Comparison of ENCODE assay signal across 24 mouse cellular contexts in genomic region chr2:11164170-11164569, GRCm38 (mm10). TPM values are rescaled to one million over a fixed set of nuclear protein-coding genes. Genes with fewer than 3 reads are reported as not detected.
A peak's percentile ranks its signal among the peaks of the same experiment; 100 is the strongest.
DNase-seq lines count a peak whose midpoint lies in the region; ATAC-seq and TF ChIP-seq lines count a peak whose summit lies in the region.
"Had no signal": no experiment of that assay in that cellular context is flagged by ENCODE, and none has a peak within 500 bp of the region (broad histone marks: within the 10 kb centered on the region; RNA-seq: fewer than 3 reads in every experiment).

No protein-coding gene starts in this region.

- no peak overlapping the region for H3K4me3 ChIP-seq in embryonic facial prominence, embryonic 11.5 days (ENCODE audit: low read depth, low read length)
- no peak overlapping the region for H3K4me3 ChIP-seq in embryonic facial prominence, embryonic 10.5 days
- no peak overlapping the region for H3K4me3 ChIP-seq in embryonic facial prominence, embryonic 14.5 days (ENCODE audit: low read depth, low read length)
- H3K4me3 ChIP-seq in thymus, adult 2 months (ENCODE audit: control insufficient read depth, insufficient read depth, low read length) = no peak overlapping the region
- H3K4me3 ChIP-seq: embryonic facial prominence, embryonic 12.5 days; erythroblast, embryonic 14.5 days; forebrain, embryonic 10.5 days; forebrain, embryonic 13.5 days; forebrain, embryonic 15.5 days had no signal

- no peaks in the 10 kb centered on the region for H3K27me3 ChIP-seq in embryonic facial prominence, embryonic 11.5 days (ENCODE audit: control insufficient read depth, insufficient read depth, low read length)
- no peaks in the 10 kb centered on the region for H3K27me3 ChIP-seq in embryonic facial prominence, embryonic 10.5 days (replicated peaks; ENCODE audit: low read depth, poor library complexity, severe bottlenecking)
- H3K27me3 ChIP-seq in embryonic facial prominence, embryonic 14.5 days (replicated peaks; ENCODE audit: control insufficient read depth, insufficient read depth, low read length) = no peaks in the 10 kb centered on the region
- no peaks in the 10 kb centered on the region for H3K27me3 ChIP-seq in thymus, adult 2 months (ENCODE audit: control insufficient read depth, insufficient read depth, low read length)
- H3K27me3 ChIP-seq: embryonic facial prominence, embryonic 12.5 days had no signal

- H3K9ac ChIP-seq in embryonic facial prominence, embryonic 11.5 days (replicated peaks; ENCODE audit: low read length) = no peak overlapping the region
- H3K9ac ChIP-seq in embryonic facial prominence, embryonic 14.5 days (ENCODE audit: low read depth, low read length) = no peak overlapping the region
- H3K9ac ChIP-seq: embryonic facial prominence, embryonic 12.5 days; forebrain, embryonic 13.5 days; forebrain, embryonic 15.5 days; forebrain, postnatal 0 days had no signal

- H3K4me1 ChIP-seq in embryonic facial prominence, embryonic 11.5 days (ENCODE audit: control insufficient read depth, insufficient read depth, low read length) = no peaks in the 10 kb centered on the region
- H3K4me1 ChIP-seq in embryonic facial prominence, embryonic 10.5 days = no peaks in the 10 kb centered on the region
- no peaks in the 10 kb centered on the region for H3K4me1 ChIP-seq in embryonic facial prominence, embryonic 14.5 days (ENCODE audit: control insufficient read depth, insufficient read depth, low read length)
- peaks cover 12% of the 10 kb centered on the region for H3K4me1 ChIP-seq in thymus, adult 2 months (replicated peaks; ENCODE audit: control insufficient read depth, insufficient read depth, low read length)
- H3K4me1 ChIP-seq: embryonic facial prominence, embryonic 12.5 days; forebrain, embryonic 13.5 days; forebrain, embryonic 15.5 days had no signal

- H3K36me3 ChIP-seq in embryonic facial prominence, embryonic 11.5 days (replicated peaks; ENCODE audit: control insufficient read depth, insufficient read depth, low read depth, low read length) = no peaks in the 10 kb centered on the region
- no peaks in the 10 kb centered on the region for H3K36me3 ChIP-seq in embryonic facial prominence, embryonic 10.5 days (replicated peaks)
- no peaks in the 10 kb centered on the region for H3K36me3 ChIP-seq in embryonic facial prominence, embryonic 14.5 days (ENCODE audit: control insufficient read depth, insufficient read depth, low read length)
- H3K36me3 ChIP-seq in thymus, adult 2 months (ENCODE audit: control insufficient read depth, insufficient read depth, low read length) = no peaks in the 10 kb centered on the region
- H3K36me3 ChIP-seq: embryonic facial prominence, embryonic 12.5 days; forebrain, embryonic 10.5 days; forebrain, embryonic 15.5 days had no signal

- no peak for DNase-seq in embryonic facial prominence, embryonic 11.5 days (ENCODE audit: low spot score)
- no peak for DNase-seq in embryonic facial prominence, embryonic 10.5 days (ENCODE audit: low spot score)
- peak; percentile 64 for DNase-seq in retina, postnatal 1 day
- DNase-seq in retina, embryonic 14.5 days (ENCODE audit: low spot score) = no peak
- peak; percentile 55 for DNase-seq in embryonic facial prominence, embryonic 14.5 days (ENCODE audit: low spot score)
- peak; percentile 5 for DNase-seq in mesoderm, embryonic 11.5 days (ENCODE audit: low read depth, low spot score)
- no peak for DNase-seq in left cerebral cortex, postnatal 14 days (ENCODE audit: low spot score in 2 of 2)
- no peak for DNase-seq in thymus, adult 2 months
- DNase-seq: adrenal gland, adult 8-10 months; adrenal gland, postnatal 14 days; adrenal gland, postnatal 36 days; cerebellum, adult 11-12 months; cerebellum, adult 2 months; cerebellum, adult 9-10 months; cerebellum, postnatal 10 days; cerebellum, postnatal 25 days; forebrain, postnatal 0 days had no signal

- H3K27ac ChIP-seq in embryonic facial prominence, embryonic 11.5 days (replicated peaks; ENCODE audit: low read depth, low read length) = no peak overlapping the region
- no peak overlapping the region for H3K27ac ChIP-seq in embryonic facial prominence, embryonic 10.5 days (replicated peaks)
- no peak overlapping the region for H3K27ac ChIP-seq in embryonic facial prominence, embryonic 14.5 days (replicated peaks; ENCODE audit: low read depth, low read length)
- H3K27ac ChIP-seq in thymus, adult 2 months (ENCODE audit: control insufficient read depth, insufficient read depth, low read length) = no peak overlapping the region
- H3K27ac ChIP-seq: embryonic facial prominence, embryonic 12.5 days; forebrain, embryonic 10.5 days; forebrain, embryonic 13.5 days; forebrain, embryonic 15.5 days had no signal

- WGBS in embryonic facial prominence, embryonic 11.5 days = 72% methylated on average over 3 of the region's 3 CpGs
- 83% methylated on average over 3 of the region's 3 CpGs for WGBS in embryonic facial prominence, embryonic 10.5 days
- WGBS in embryonic facial prominence, embryonic 14.5 days = 63% methylated on average over 3 of the region's 3 CpGs
- WGBS in thymus, adult 2 months = over 99% methylated on average over 3 of the region's 3 CpGs

- ATAC-seq in embryonic facial prominence, embryonic 11.5 days (replicated peaks; ENCODE audit: insufficient number of reproducible peaks, low FRiP score, low TSS enrichment, low read depth) = peak; percentile 39; the same call in 1 of the 2 replicates
- peak; percentile 78 for ATAC-seq in embryonic facial prominence, embryonic 14.5 days (ENCODE audit: low read depth)
- ATAC-seq: activated CD4-positive, CD25-positive, alpha-beta regulatory T cell, adult 4 months; forebrain, embryonic 13.5 days; forebrain, embryonic 15.5 days; forebrain, postnatal 0 days; Patski had no signal

- H3K9me3 ChIP-seq in embryonic facial prominence, embryonic 11.5 days (replicated peaks; ENCODE audit: control insufficient read depth, low read length) = no peaks in the 10 kb centered on the region
- H3K9me3 ChIP-seq in embryonic facial prominence, embryonic 10.5 days = no peaks in the 10 kb centered on the region
- H3K9me3 ChIP-seq in embryonic facial prominence, embryonic 14.5 days (ENCODE audit: control insufficient read depth, low read length) = no peaks in the 10 kb centered on the region
- H3K9me3 ChIP-seq: embryonic facial prominence, embryonic 12.5 days; forebrain, embryonic 10.5 days; forebrain, embryonic 13.5 days; forebrain, embryonic 15.5 days had no signal

- TF ChIP-seq CTCF in thymus, adult 2 months (IDR thresholded peaks at IDR 0.05; ENCODE audit: borderline replicate concordance, control insufficient read depth, extremely low read depth, insufficient read depth, low read length, poor library complexity) = no peak

- intact Hi-C loops in left cerebral cortex, postnatal 14 days (cut with DNase I) = no loop called here

- TF ChIP-seq POLR2A in thymus, adult 2 months (IDR thresholded peaks at IDR 0.05; ENCODE audit: control insufficient read depth, extremely low read depth, insufficient read depth, low read length, poor library complexity) = no peak

- H3K4me2 ChIP-seq in embryonic facial prominence, embryonic 11.5 days (ENCODE audit: low read depth, low read length) = no peak overlapping the region
- H3K4me2 ChIP-seq in embryonic facial prominence, embryonic 14.5 days (ENCODE audit: low read depth, low read length) = no peak overlapping the region
- H3K4me2 ChIP-seq: embryonic facial prominence, embryonic 12.5 days; forebrain, embryonic 13.5 days; forebrain, embryonic 15.5 days had no signal

RNA-seq across cellular contexts. Expression of gene Prkcq, which starts 7.7 kb away (rescaled TPM):
- 2.8 and 3.8 TPM in 2 replicates for polyA plus RNA-seq in embryonic facial prominence, embryonic 11.5 days (2014; fragmentation: Nextera tagmentation; extraction: Ambion mirVana)
- polyA plus RNA-seq in embryonic facial prominence, embryonic 10.5 days (2016; fragmentation: Nextera tagmentation; extraction: Ambion mirVana) = 1.6 and 1.9 TPM in 2 replicates
- 6.8 TPM in 2 replicates for polyA plus RNA-seq in embryonic facial prominence, embryonic 14.5 days (2014; fragmentation: Nextera tagmentation; extraction: Ambion mirVana)
- 10 to 100 TPM in 1 of 2 experiments, 1 to 10 TPM in 1; 9.4 to 12.7 TPM for total RNA-seq in left cerebral cortex, postnatal 14 days (2021)
- polyA plus RNA-seq in thymus, adult 2 months (2012; rRNA removed) = 48.4 and 48.5 TPM in 2 replicates
- polyA plus RNA-seq: erythroblast, embryonic 14.5 days had no signal

Comparison
In these comparisons a context has a peak if more than half of its experiments do, and no peak if none do; other contexts are left out.
1. DNase-seq: peak in retina, postnatal 1 day (single experiment), embryonic facial prominence, embryonic 14.5 days (single experiment) and mesoderm, embryonic 11.5 days (single experiment); none in embryonic facial prominence, embryonic 11.5 days (single experiment), embryonic facial prominence, embryonic 10.5 days (single experiment), retina, embryonic 14.5 days (single experiment), left cerebral cortex, postnatal 14 days (0 of 2) and thymus, adult 2 months (single experiment).